Mouse (Mus musculus) embryonic stem cell, embryonic (primary cell): Measurements from ENCODE around the gene Krt75.
"Not testable (repeated sequence)": the region's sequence is repeated elsewhere in the genome, so short reads cannot be mapped to it uniquely, and the experiment has no call there.

Source experiments
- CTCF ChIA-PET, 4 experiments: fragments of 300-600 bp in 2 of 4; fragments of 350-600 bp in 2 of 4; sonication (Branson Sonifier 250); formaldehyde crosslinking; loops; one replicate each; lab custom pipeline; 2022; ENCODE audit warnings: inconsistent platforms in 2 of 4; lab: Charles Lee
- POLR2A ChIA-PET, 4 experiments: fragments of 300-600 bp in 2 of 4; fragments of 350-600 bp in 2 of 4; sonication (Branson Sonifier 250); formaldehyde crosslinking; loops; one replicate each; lab custom pipeline; 2022; ENCODE audit warnings: antibody characterized with exemption in 4 of 4, inconsistent platforms in 1 of 4; lab: Charles Lee

Gene Krt75

DNA sequence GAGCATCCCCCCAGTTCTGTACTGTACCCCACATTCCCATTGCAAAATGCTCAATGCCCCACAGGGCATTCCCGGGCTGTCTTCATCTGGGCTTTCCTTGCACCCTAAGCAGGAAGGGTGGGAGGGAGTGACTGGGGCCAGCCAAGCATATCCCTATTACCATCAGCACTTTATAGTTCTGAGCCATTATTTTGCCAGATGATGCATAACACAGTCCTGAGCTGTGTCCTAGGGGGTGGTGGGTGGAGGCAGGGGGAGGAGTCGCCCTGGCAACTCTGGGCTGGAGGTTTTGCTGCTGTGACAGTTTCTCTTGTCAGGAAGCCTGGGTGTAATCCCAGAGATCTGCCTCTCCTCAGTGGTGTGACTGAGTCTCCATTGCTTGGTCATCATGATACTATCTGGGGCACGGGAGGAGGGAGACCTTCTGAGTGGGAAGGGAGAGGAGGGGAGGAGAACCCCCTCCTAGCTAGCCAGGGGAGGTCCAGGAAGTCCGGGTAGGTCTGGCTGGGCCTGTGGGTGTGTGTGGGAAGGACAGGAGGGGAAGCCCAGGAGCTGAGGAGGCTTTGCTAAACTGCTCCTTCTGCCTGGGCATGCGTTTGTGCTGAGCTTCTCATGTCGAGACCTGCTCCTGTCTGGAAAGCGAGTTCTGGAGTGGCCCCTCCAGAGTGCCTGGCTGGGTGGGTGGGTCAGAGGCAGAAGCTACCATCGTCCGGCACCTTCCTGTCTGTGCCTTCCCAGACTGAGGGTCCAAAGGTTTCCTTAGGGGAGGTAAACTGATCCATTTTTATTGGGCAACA is 37.5 kb downstream of the Krt75 start:
- POLR2A ChIA-PET: no interaction called here
- CTCF ChIA-PET: interaction anchor here in 2 of 4 experiments (0.6 to 3.0 kb wide), 3 partner anchors 17 to 437 kb away, joined by 3 to 21 read pairs (median 7); no protein-coding TSS in a partner anchor

DNA sequence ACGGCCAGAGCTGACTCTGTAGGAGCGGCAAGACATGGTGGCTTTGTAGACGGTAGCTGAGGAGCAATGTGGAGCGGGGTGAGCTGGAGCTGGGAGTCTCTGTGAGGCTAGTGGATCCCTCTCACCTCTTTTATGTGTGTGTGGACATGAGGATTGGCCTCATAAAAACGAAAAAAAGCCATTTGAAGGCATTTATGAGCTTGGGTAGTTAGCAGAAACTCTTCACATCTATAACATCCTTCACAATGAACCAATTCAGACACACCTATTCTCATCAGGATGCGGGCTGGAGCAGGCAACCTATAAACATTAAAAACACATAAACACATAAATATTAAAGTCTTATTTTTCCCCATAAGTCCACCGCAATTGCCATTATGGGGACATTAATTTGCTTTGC is 41.0 kb downstream of the Krt75 start, which contains the start of gene Krt84:
Krt84 (minus strand) TSS at position 101 of the 400 bp plus-strand sequence.
- POLR2A ChIA-PET: interaction anchor here in 2 of 4 experiments (0.7 kb wide), 2 partner anchors 492 to 779 kb away, joined by 3 read pairs; no protein-coding TSS in a partner anchor
- CTCF ChIA-PET: interaction anchor here in 2 of 4 experiments (0.6 to 1.7 kb wide), 5 partner anchors 10 to 451 kb away, joined by 3 to 8 read pairs (median 4); no protein-coding TSS in a partner anchor

DNA sequence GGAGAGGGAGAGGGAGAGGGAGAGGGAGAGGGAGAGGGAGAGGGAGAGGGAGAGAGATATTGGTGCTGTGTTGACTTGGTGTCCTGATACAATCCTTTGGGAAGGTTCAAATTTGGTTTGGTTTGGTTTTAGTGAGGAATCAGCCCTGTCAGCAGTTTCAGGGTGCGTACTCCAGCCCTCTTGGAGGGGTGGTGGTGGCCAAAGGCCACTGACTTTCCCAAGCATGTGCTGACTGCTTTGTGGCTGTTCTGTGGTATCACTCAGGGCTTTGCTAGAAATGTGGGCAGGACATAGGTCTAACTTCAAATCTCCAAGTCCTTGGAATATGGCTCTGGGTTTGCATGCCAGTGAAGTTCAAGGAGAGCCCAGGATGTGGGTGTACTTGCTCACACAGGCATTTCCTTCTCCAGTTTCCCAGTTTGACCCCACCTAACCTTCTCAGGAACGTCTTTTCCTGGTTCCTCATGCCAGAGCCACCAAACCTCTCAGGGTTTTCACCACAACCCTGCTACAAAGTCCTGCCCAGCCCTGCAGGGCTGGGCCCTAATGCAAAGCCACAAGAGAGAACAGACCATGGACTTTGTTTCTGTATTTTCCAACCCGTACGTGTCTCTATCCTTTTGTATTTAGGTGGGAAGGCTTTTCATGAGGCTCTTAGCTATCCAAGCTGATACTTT is 51.0 kb downstream of the Krt75 start:
- ChIA-PET POLR2A (no interaction called here), CTCF (no interaction called here)

DNA sequence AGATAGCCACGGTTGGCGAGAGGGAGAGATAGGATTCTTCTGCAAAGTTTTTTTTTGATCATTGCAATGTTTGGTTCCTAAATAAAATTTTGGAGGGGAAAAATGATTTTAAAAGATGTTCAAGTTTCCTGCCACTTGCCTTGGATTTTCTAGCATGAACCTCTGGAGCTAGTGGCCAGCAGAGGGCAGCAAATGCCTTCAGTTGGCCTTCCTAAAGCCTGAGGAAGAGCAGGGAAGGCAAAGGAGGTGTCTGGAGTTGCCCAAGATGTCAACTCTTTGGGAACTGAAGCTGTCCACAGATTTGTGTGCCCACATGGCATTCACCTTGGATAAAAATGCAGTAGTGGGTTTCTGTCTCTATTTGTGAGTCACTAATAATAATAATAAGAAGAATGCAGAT is 53.9 kb downstream of the Krt75 start:
- CTCF ChIA-PET: interaction anchor here (0.6 to 3.4 kb wide), 26 partner anchors 18 to 1544 kb away, joined by 3 to 47 read pairs (median 4); no protein-coding TSS in a partner anchor

DNA sequence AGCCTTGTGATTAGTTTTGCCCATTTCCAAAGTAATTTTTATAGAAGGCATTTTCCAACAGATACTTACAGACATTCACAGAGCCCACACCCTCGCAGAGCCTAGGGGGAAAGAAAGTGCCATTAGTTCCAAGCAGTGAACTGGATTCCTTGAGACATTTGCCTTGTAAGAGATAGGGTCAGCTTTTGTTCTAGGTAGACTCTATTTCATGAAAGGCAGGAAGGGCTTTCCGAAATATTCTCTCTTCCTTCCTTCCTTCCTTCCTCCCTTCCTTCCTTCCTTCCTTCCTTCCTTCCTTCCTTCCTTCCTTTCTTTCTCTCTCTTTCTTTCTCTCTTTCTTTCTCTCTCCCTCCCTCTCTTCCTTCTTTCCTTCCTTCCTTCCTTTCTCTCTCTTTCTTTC is 56.5 kb downstream of the Krt75 start, which contains the start of gene Gm49425:
Gm49425 (minus strand) TSS at position 101 of the 400 bp plus-strand sequence.
- POLR2A ChIA-PET: not testable (repeated sequence)
- CTCF ChIA-PET: interaction anchor here in 2 of 4 experiments (0.6 to 1.0 kb wide), 3 partner anchors 84 to 255 kb away, joined by 3 read pairs; no protein-coding TSS in a partner anchor

More for the DNA sequence above, 53.9 kb downstream of the Krt75 start:
- POLR2A ChIA-PET: interaction anchor here in 2 of 4 experiments (0.8 to 1.8 kb wide), 2 partner anchors 464 kb away, joined by 3 to 6 read pairs; no protein-coding TSS in a partner anchor
